In genomic region chr6:93870023-93870422, GRCm38 (mm10) we compare ENCODE assay signal across 14 mouse cellular contexts.
"Had no signal": no experiment of that assay in that cellular context is flagged by ENCODE, and none has a peak within 500 bp of the region (broad histone marks: within the 10 kb centered on the region; RNA-seq: fewer than 3 reads in every experiment).

No protein-coding gene starts in this region.

- DNase-seq: kidney, adult 11 months; kidney, adult 9 months; kidney, postnatal 36 days; left cerebral cortex, postnatal 4 days; liver, embryonic 13.5 days; lung, adult 18-20 months; right cerebral cortex, postnatal 14 days; thymus, adult 2 months; thymus, postnatal 25 days had no signal

- H3K9me3 ChIP-seq: limb, embryonic 13.5 days; liver, embryonic 13.5 days; midbrain, embryonic 13.5 days; stomach, embryonic 15.5 days had no signal

- H3K4me2 ChIP-seq: limb, embryonic 13.5 days; liver, embryonic 13.5 days; midbrain, embryonic 13.5 days; stomach, embryonic 15.5 days had no signal

- H3K27ac ChIP-seq: kidney, postnatal 0 days; layer of hippocampus, adult 2 months; limb, embryonic 13.5 days; liver, embryonic 13.5 days; midbrain, embryonic 13.5 days; stomach, embryonic 15.5 days had no signal

- H3K4me1 ChIP-seq: liver, embryonic 13.5 days; stomach, embryonic 15.5 days had no signal

- ATAC-seq: midbrain, embryonic 13.5 days had no signal

- H3K27me3 ChIP-seq: limb, embryonic 13.5 days; liver, embryonic 13.5 days; midbrain, embryonic 13.5 days; stomach, embryonic 15.5 days had no signal

- H3K9ac ChIP-seq: limb, embryonic 13.5 days; liver, embryonic 13.5 days; midbrain, embryonic 13.5 days; stomach, embryonic 15.5 days had no signal

- H3K4me3 ChIP-seq: layer of hippocampus, adult 2 months; limb, embryonic 13.5 days; liver, embryonic 13.5 days; midbrain, embryonic 13.5 days; stomach, embryonic 15.5 days had no signal

- H3K36me3 ChIP-seq: limb, embryonic 13.5 days; liver, embryonic 13.5 days; midbrain, embryonic 13.5 days; stomach, embryonic 15.5 days had no signal
